Comparison of ENCODE assay signal across 8 mouse cellular contexts in the genomic region with DNA sequence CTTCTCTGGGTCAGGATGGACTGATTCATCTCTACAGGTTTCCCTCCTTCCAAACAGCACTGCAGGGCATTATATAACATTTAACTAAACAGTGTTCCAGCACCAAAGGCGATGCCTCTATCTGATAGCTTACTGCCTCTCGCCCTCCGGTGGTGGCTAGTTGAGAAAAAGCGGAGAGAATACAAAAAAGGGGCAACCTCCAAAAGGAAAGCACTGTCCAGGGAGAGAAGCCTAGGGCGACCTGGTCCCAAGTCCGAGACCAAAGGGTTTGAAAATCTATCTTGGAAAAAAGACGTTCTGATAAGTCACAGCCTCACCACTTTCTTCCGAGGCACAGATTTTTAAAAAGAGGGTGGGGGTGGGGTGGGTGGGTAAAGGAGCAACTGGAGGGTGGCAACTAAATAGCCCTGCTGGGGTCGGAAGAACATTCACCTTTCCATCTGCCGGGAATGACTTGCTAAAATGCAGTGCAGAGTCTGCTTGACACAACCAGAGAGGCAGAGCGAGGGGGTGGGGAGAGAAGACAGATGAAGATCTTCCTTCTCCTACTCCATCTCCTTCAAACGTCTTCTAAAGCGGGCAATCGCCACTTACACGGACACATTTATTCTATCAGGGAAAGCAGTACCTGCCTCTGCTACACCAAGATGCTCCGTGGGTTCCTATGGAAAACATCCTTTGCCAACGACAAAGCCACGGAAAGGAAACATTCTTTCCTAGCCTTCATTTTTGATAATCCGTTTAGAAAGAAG.
DNase-seq lines count a peak whose midpoint lies in the region; ATAC-seq lines count a peak whose summit lies in the region.

No protein-coding gene starts in this region.

- peak overlapping the region; percentile 92 for H3K27ac ChIP-seq in heart, embryonic 11.5 days (ENCODE audit: low read depth, low read length)
- H3K27ac ChIP-seq in forebrain, embryonic 10.5 days: peak overlapping the region; percentile 85
- peak overlapping the region; percentile 92 for H3K27ac ChIP-seq in kidney, embryonic 16.5 days (ENCODE audit: low read length)
- peak overlapping the region; percentile 98 for H3K27ac ChIP-seq in stomach, embryonic 16.5 days (ENCODE audit: low read length)

- peak overlapping the region; percentile 72 for H3K4me2 ChIP-seq in heart, embryonic 11.5 days
- peak overlapping the region; percentile 61 for H3K4me2 ChIP-seq in kidney, embryonic 16.5 days (replicated peaks; ENCODE audit: low read depth, low read length)
- peak overlapping the region; percentile 77 for H3K4me2 ChIP-seq in stomach, embryonic 16.5 days (ENCODE audit: low read depth, low read length)

- H3K9ac ChIP-seq in heart, embryonic 11.5 days (ENCODE audit: low read depth, low read length): peak overlapping the region; percentile 75
- H3K9ac ChIP-seq in kidney, embryonic 16.5 days (replicated peaks; ENCODE audit: low read length): peak overlapping the region; percentile 77
- peak overlapping the region; percentile 75 for H3K9ac ChIP-seq in stomach, embryonic 16.5 days (ENCODE audit: low read length)

- intact Hi-C loops in heart, postnatal 36 days (cut with DNase I): loop anchor here (5.0 kb wide), 2 partner anchors 115 to 185 kb away; no protein-coding TSS in a partner anchor

- H3K4me1 ChIP-seq in heart, embryonic 11.5 days (ENCODE audit: control insufficient read depth, insufficient read depth, low read length): peaks cover 46% of the 10 kb centered on the region
- peaks cover 65% of the 10 kb centered on the region for H3K4me1 ChIP-seq in forebrain, embryonic 10.5 days
- H3K4me1 ChIP-seq in kidney, embryonic 16.5 days (ENCODE audit: insufficient read depth, low read length): peaks cover 52% of the 10 kb centered on the region
- H3K4me1 ChIP-seq in stomach, embryonic 16.5 days (ENCODE audit: control insufficient read depth, insufficient read depth, low read length): peaks cover 45% of the 10 kb centered on the region

- H3K36me3 ChIP-seq in heart, embryonic 11.5 days (ENCODE audit: control insufficient read depth, insufficient read depth, low read length): no peaks in the 10 kb centered on the region
- H3K36me3 ChIP-seq in forebrain, embryonic 10.5 days (replicated peaks): 0 out of 2 replicates have a peak, but pooled peaks cover 3% of the 10 kb centered on the region
- no peaks in the 10 kb centered on the region for H3K36me3 ChIP-seq in kidney, embryonic 16.5 days (ENCODE audit: insufficient read depth, low read length)
- H3K36me3 ChIP-seq in stomach, embryonic 16.5 days (ENCODE audit: control insufficient read depth, insufficient read depth, low read length): no peaks in the 10 kb centered on the region

- ATAC-seq in heart, embryonic 11.5 days (replicated peaks; ENCODE audit: insufficient number of reproducible peaks, low FRiP score, low TSS enrichment): no peak
- no peak for ATAC-seq in kidney, embryonic 16.5 days (ENCODE audit: low FRiP score, low TSS enrichment)
- ATAC-seq in stomach, embryonic 16.5 days (ENCODE audit: insufficient read depth, low FRiP score): no peak

- H3K4me3 ChIP-seq in heart, embryonic 11.5 days (ENCODE audit: low read depth, low read length): peak overlapping the region; percentile 63
- H3K4me3 ChIP-seq in forebrain, embryonic 10.5 days: peak overlapping the region; percentile 62
- H3K4me3 ChIP-seq in kidney, embryonic 16.5 days (ENCODE audit: low read length): peak overlapping the region; percentile 59
- H3K4me3 ChIP-seq in stomach, embryonic 16.5 days (replicated peaks; ENCODE audit: low read length): peak overlapping the region; percentile 67

- DNase-seq in heart, postnatal 36 days: no peak
- DNase-seq in adrenal gland, postnatal 14 days: peak; percentile 36
- peak; percentile 17 for DNase-seq in forebrain, embryonic 10.5 days (ENCODE audit: extremely low spot score, low spot score)
- DNase-seq in lung, postnatal 10 days: peak; percentile 30
- DNase-seq in gastrocnemius, adult 18-20 months (ENCODE audit: low spot score): no peak

- H3K9me3 ChIP-seq in heart, embryonic 11.5 days (replicated peaks; ENCODE audit: control insufficient read depth, low read length): no peaks in the 10 kb centered on the region
- no peaks in the 10 kb centered on the region for H3K9me3 ChIP-seq in forebrain, embryonic 10.5 days
- H3K9me3 ChIP-seq in kidney, embryonic 16.5 days (ENCODE audit: low read length): no peaks in the 10 kb centered on the region
- H3K9me3 ChIP-seq in stomach, embryonic 16.5 days (replicated peaks; ENCODE audit: control insufficient read depth, low read length): no peaks in the 10 kb centered on the region

- H3K27me3 ChIP-seq in heart, embryonic 11.5 days (ENCODE audit: control insufficient read depth, insufficient read depth, low read length): no peaks in the 10 kb centered on the region
- H3K27me3 ChIP-seq in forebrain, embryonic 10.5 days (ENCODE audit: poor library complexity, severe bottlenecking): no peaks in the 10 kb centered on the region
- no peaks in the 10 kb centered on the region for H3K27me3 ChIP-seq in kidney, embryonic 16.5 days (ENCODE audit: insufficient read depth, low read length)
- no peaks in the 10 kb centered on the region for H3K27me3 ChIP-seq in stomach, embryonic 16.5 days (ENCODE audit: control insufficient read depth, insufficient read depth, low read length)

- WGBS in heart, embryonic 11.5 days (ENCODE audit: insufficient replicate concordance): 2% methylated on average over 19 of the region's 19 CpGs
- WGBS in forebrain, embryonic 10.5 days: 2% methylated on average over 19 of the region's 19 CpGs
- 1% methylated on average over 19 of the region's 19 CpGs for WGBS in kidney, embryonic 16.5 days
- under 1% methylated on average over 19 of the region's 19 CpGs for WGBS in stomach, embryonic 16.5 days

Comparison
In these comparisons a context has a peak if more than half of its experiments do, and no peak if none do; other contexts are left out.
1. DNase-seq: peak in adrenal gland, postnatal 14 days (single experiment), forebrain, embryonic 10.5 days (single experiment) and lung, postnatal 10 days (single experiment); none in heart, postnatal 36 days (0 of 2) and gastrocnemius, adult 18-20 months (single experiment).
2. Peak in every context shown above with its lines, with median percentiles within 50 percentile points of each other: H3K27ac ChIP-seq, H3K4me2 ChIP-seq, H3K4me3 ChIP-seq and H3K9ac ChIP-seq.